Mouse (Mus musculus): ENCODE data around the gene Grik5. TPM values are rescaled to one million over a fixed set of nuclear protein-coding genes. Genes with fewer than 3 reads are reported as not detected.

Grik5 gene
- polyA plus RNA-seq, 1 experiment from 2014 or later: 1.2 TPM

Small RNA genes within 50 kb of the gene (microRNA-seq; reads per million reads assigned to microRNA genes)
- gene Mir6537 (ENCODE audit: borderline number of aligned reads) (not detected), gene Mir7046 (ENCODE audit: borderline number of aligned reads) (1.2 reads per million), gene Mir7047 (ENCODE audit: borderline number of aligned reads) (not detected)

Other genes starting within 250 kb of the Grik5 start
- 12.1 and 19.0 TPM in 2 replicates for gene Gm9844, start 210.1 kb downstream of the Grik5 start, polyA plus RNA-seq (2015; fragmentation: Nextera tagmentation; extraction: Ambion mirVana)
- not detected in 2 replicates for gene Lypd4, start 202.4 kb downstream of the Grik5 start, polyA plus RNA-seq (2015; fragmentation: Nextera tagmentation; extraction: Ambion mirVana)
- gene Dmrtc2, start 202.3 kb downstream of the Grik5 start, polyA plus RNA-seq (2015; fragmentation: Nextera tagmentation; extraction: Ambion mirVana): 0.08 and 0.10 TPM in 2 replicates
- 2,922 and 3,108 TPM in 2 replicates for gene Rps19, start 188.0 kb downstream of the Grik5 start, polyA plus RNA-seq (2015; fragmentation: Nextera tagmentation; extraction: Ambion mirVana)
- 1.1 and 1.5 TPM in 2 replicates for gene Cd79a, start 175.0 kb downstream of the Grik5 start, polyA plus RNA-seq (2015; fragmentation: Nextera tagmentation; extraction: Ambion mirVana)
- gene Arhgef1, start 169.4 kb downstream of the Grik5 start, polyA plus RNA-seq (2015; fragmentation: Nextera tagmentation; extraction: Ambion mirVana): 244 and 341 TPM in 2 replicates
- gene Gm4881, start 127.9 kb downstream of the Grik5 start, polyA plus RNA-seq (2015; fragmentation: Nextera tagmentation; extraction: Ambion mirVana): not detected in 2 replicates
- 220 and 236 TPM in 2 replicates for gene Rabac1, start 99.6 kb downstream of the Grik5 start, polyA plus RNA-seq (2015; fragmentation: Nextera tagmentation; extraction: Ambion mirVana)
- gene Atp1a3, start 66.4 kb downstream of the Grik5 start, polyA plus RNA-seq (2015; fragmentation: Nextera tagmentation; extraction: Ambion mirVana): 1.7 TPM in 2 replicates
- gene Zfp574, start 221 bp upstream of the Grik5 start, polyA plus RNA-seq (2015; fragmentation: Nextera tagmentation; extraction: Ambion mirVana): 18.1 and 20.8 TPM in 2 replicates
- gene Pou2f2, start 107.4 kb upstream of the Grik5 start, polyA plus RNA-seq (2015; fragmentation: Nextera tagmentation; extraction: Ambion mirVana): 1.5 and 1.9 TPM in 2 replicates
- 28.4 and 32.8 TPM in 2 replicates for gene Dedd2, start 148.3 kb upstream of the Grik5 start, polyA plus RNA-seq (2015; fragmentation: Nextera tagmentation; extraction: Ambion mirVana)
- 2.7 and 3.1 TPM in 2 replicates for gene Zfp526, start 149.1 kb upstream of the Grik5 start, polyA plus RNA-seq (2015; fragmentation: Nextera tagmentation; extraction: Ambion mirVana)
- gene Gsk3a, start 165.5 kb upstream of the Grik5 start, polyA plus RNA-seq (2015; fragmentation: Nextera tagmentation; extraction: Ambion mirVana): 16.7 and 17.5 TPM in 2 replicates
- gene Erf, start 178.4 kb upstream of the Grik5 start, polyA plus RNA-seq (2015; fragmentation: Nextera tagmentation; extraction: Ambion mirVana): 4.5 and 6.4 TPM in 2 replicates
- gene Cic, start 195.4 kb upstream of the Grik5 start, polyA plus RNA-seq (2015; fragmentation: Nextera tagmentation; extraction: Ambion mirVana): 28.4 and 37.2 TPM in 2 replicates
- 142 TPM in 2 replicates for gene Pafah1b3, start 225.6 kb upstream of the Grik5 start, polyA plus RNA-seq (2015; fragmentation: Nextera tagmentation; extraction: Ambion mirVana)
- 0.22 and 0.23 TPM in 2 replicates for gene Prr19, start 229.1 kb upstream of the Grik5 start, polyA plus RNA-seq (2015; fragmentation: Nextera tagmentation; extraction: Ambion mirVana)
- gene Tmem145, start 233.8 kb upstream of the Grik5 start, polyA plus RNA-seq (2015; fragmentation: Nextera tagmentation; extraction: Ambion mirVana): not detected in 2 replicates
- 1.9 and 2.0 TPM in 2 replicates for gene Megf8, start 244.8 kb upstream of the Grik5 start, polyA plus RNA-seq (2015; fragmentation: Nextera tagmentation; extraction: Ambion mirVana)